Mouse (Mus musculus): ENCODE results near the gene Trim30b. TPM values are rescaled to one million over a fixed set of nuclear protein-coding genes. Genes with fewer than 3 reads are reported as not detected.
A peak's percentile ranks its signal among the peaks of the same experiment; 100 is the strongest.
"Not testable (repeated sequence)": the region's sequence is repeated elsewhere in the genome, so short reads cannot be mapped to it uniquely, and the experiment has no call there.

Trim30b gene
- polyA plus RNA-seq, 1 experiment from 2014 or later = not detected

DNA sequence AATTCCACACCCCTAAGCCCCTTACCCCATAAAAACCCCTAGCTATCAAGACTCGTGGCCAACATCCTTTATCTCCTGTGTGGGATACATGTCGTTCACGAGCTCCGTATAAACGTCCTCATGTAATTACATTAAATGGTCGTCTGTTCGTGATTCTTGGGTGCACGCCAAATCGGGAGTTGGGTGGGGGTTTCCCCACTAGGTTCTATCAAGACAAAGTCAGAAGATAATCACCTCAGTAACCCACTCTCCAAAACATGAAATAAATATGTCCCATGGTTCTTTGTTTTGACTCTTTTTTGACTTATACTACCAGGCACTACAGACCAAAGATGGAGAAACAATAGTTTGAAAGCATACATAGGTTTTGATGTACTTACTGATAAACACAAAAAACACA lies 47.7 kb downstream of the Trim30b start:
- Histone ChIP-seq H3K27ac (replicated peaks) (no peak overlapping the region), H3K4me2 (replicated peaks) (no peak overlapping the region), H3K36me3 (no peaks in the 10 kb centered on the region), H3K4me1 (no peaks in the 10 kb centered on the region), H3K27me3 (no peaks in the 10 kb centered on the region), H3K9me3 (no peaks in the 10 kb centered on the region), H3K9ac (replicated peaks) (no peak overlapping the region), H3K4me3 (no peak overlapping the region)
- no peak for ATAC-seq (ENCODE audit: low FRiP score, low read depth)
- 91% methylated on average over 9 of the region's 9 CpGs for WGBS

DNA sequence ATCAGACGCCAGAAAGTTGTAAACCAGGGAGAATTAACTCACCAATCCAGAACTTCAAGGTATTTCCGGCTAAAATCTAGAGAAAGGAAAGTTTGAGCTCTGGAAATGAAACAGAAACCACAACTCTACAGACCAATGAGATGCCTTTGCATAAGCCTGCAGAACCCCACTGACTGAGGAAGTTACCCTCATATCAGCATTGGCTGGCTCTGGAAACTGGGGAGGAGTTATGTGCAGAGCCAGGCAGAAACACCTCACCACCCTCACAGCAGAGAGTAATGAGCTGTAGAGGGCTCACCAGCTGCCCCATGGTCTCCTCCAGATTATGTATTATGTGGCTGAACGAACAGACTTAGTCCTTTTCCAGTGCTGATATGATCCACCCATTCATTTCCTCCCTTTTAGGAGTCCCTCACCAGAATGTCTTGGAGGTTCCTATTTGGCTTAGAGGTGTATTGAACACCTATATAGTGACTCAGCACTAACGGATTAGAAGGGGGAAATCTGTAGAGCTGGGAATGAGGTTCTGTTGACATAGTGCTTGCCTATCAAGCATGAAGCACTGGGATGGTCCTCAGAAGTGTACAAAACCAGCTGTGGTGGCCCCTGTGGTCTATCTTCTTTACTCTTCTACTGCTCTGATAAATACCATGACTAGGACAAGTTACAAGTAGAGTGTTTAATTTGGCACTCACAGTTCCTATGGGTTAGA lies 54.2 kb downstream of the Trim30b start, which contains the start of gene Trim12a:
Gene Trim12a, minus strand, starts transcription at position 98 of the 712 bp plus-strand sequence.
- H3K27me3 ChIP-seq; H3K4me1 ChIP-seq; H3K9ac ChIP-seq (replicated peaks); H3K9me3 ChIP-seq; H3K27ac ChIP-seq (replicated peaks); H3K36me3 ChIP-seq: not testable (repeated sequence)
- peak within 1 kb of the TSS; percentile 35 for H3K4me2 ChIP-seq (replicated peaks)
- H3K4me3 ChIP-seq = peak within 1 kb of the TSS; percentile 13
- ATAC-seq (ENCODE audit: low FRiP score, low read depth) = peak; percentile 62; the same call in 1 of the 2 replicates
- 29% methylated on average over 4 of the region's 4 CpGs for WGBS

DNA sequence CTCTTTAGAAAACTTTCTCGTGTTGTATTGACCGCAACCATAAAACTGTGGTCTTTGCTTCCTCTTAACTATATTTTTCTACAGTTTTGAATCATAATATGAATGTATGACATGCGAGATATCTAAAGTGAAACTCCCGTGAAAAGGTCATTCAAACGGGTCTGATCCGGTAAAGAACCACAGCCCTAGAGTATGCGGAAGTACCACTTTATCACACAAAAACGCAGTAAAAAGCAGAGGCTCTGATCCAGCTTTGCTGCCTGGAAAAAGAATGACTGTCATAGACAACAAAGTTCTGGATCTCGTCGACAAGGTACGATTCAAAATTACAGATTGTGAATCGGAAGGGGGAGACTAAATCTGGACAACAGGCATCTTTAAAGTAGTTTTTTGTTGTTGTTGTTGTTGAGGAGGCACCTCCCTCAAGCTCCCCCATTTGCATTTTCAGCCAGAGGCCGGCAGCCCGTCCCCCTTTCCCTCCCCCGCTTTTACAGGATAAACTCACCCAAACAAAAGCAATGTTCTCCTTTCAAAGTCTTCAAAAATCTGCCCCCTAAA lies 54.8 kb downstream of the Trim30b start:
- H3K4me1 ChIP-seq = no peaks in the 10 kb centered on the region
- no peaks in the 10 kb centered on the region for H3K27me3 ChIP-seq
- no peak for ATAC-seq (ENCODE audit: low FRiP score, low read depth)
- no peaks in the 10 kb centered on the region for H3K36me3 ChIP-seq
- H3K4me3 ChIP-seq = peak overlapping the region; percentile 13
- no peaks in the 10 kb centered on the region for H3K9me3 ChIP-seq
- 17% methylated on average over 15 of the region's 15 CpGs for WGBS
- peak overlapping the region; percentile 35 for H3K4me2 ChIP-seq (replicated peaks)
- no peak overlapping the region for H3K9ac ChIP-seq (replicated peaks)
- no peak overlapping the region for H3K27ac ChIP-seq (replicated peaks)

Other genes with a start within 250 kb of the Trim30b start
- not detected in 2 replicates for gene Ubqln5, start 240.1 kb downstream of the Trim30b start, polyA plus RNA-seq (2016; fragmentation: Nextera tagmentation; extraction: Ambion mirVana)
- not detected in 2 replicates for gene Olfr643, start 232.5 kb downstream of the Trim30b start, polyA plus RNA-seq (2016; fragmentation: Nextera tagmentation; extraction: Ambion mirVana)
- gene Ubqln3, start 226.6 kb downstream of the Trim30b start, polyA plus RNA-seq (2016; fragmentation: Nextera tagmentation; extraction: Ambion mirVana) = not detected in 2 replicates
- gene Ubqlnl, start 219.3 kb downstream of the Trim30b start, polyA plus RNA-seq (2016; fragmentation: Nextera tagmentation; extraction: Ambion mirVana) = not detected in 2 replicates
- not detected in 2 replicates for gene Olfm5, start 205.1 kb downstream of the Trim30b start, polyA plus RNA-seq (2016; fragmentation: Nextera tagmentation; extraction: Ambion mirVana)
- gene Olfr648, start 186.5 kb downstream of the Trim30b start, polyA plus RNA-seq (2016; fragmentation: Nextera tagmentation; extraction: Ambion mirVana) = 0.45 and 0.47 TPM in 2 replicates
- gene Olfr649, start 173.9 kb downstream of the Trim30b start, polyA plus RNA-seq (2016; fragmentation: Nextera tagmentation; extraction: Ambion mirVana) = not detected in 2 replicates
- 0.72 and 1.3 TPM in 2 replicates for gene Trim6, start 151.1 kb downstream of the Trim30b start, polyA plus RNA-seq (2016; fragmentation: Nextera tagmentation; extraction: Ambion mirVana)
- gene Trim34a, start 125.4 kb downstream of the Trim30b start, polyA plus RNA-seq (2016; fragmentation: Nextera tagmentation; extraction: Ambion mirVana) = 0.83 and 1.2 TPM in 2 replicates
- gene Trim5, start 81.8 kb downstream of the Trim30b start, polyA plus RNA-seq (2016; fragmentation: Nextera tagmentation; extraction: Ambion mirVana) = 0.10 and 0.16 TPM in 2 replicates
- 2.7 and 2.8 TPM in 2 replicates for gene Trim12a, start 54.4 kb downstream of the Trim30b start, polyA plus RNA-seq (2016; fragmentation: Nextera tagmentation; extraction: Ambion mirVana)
- gene Trim34b, start 40.4 kb downstream of the Trim30b start, polyA plus RNA-seq (2016; fragmentation: Nextera tagmentation; extraction: Ambion mirVana) = not detected in 2 replicates
- 0.94 and 1.1 TPM in 2 replicates for gene Trim12c, start 16.5 kb downstream of the Trim30b start, polyA plus RNA-seq (2016; fragmentation: Nextera tagmentation; extraction: Ambion mirVana)
- 0.13 TPM in 1 of 2 replicates, not detected in the other for gene Trim30c, start 31.0 kb upstream of the Trim30b start, polyA plus RNA-seq (2016; fragmentation: Nextera tagmentation; extraction: Ambion mirVana)
- gene Trim30a, start 95.3 kb upstream of the Trim30b start, polyA plus RNA-seq (2016; fragmentation: Nextera tagmentation; extraction: Ambion mirVana) = 0.56 and 0.94 TPM in 2 replicates
- 0.30 and 0.42 TPM in 2 replicates for gene Trim30d, start 138.0 kb upstream of the Trim30b start, polyA plus RNA-seq (2016; fragmentation: Nextera tagmentation; extraction: Ambion mirVana)
- gene Olfr651, start 180.2 kb upstream of the Trim30b start, polyA plus RNA-seq (2016; fragmentation: Nextera tagmentation; extraction: Ambion mirVana) = not detected in 2 replicates
- gene Olfr652, start 191.0 kb upstream of the Trim30b start, polyA plus RNA-seq (2016; fragmentation: Nextera tagmentation; extraction: Ambion mirVana) = not detected in 2 replicates
- 0.17 TPM in 1 of 2 replicates, not detected in the other for gene Olfr653, start 207.4 kb upstream of the Trim30b start, polyA plus RNA-seq (2016; fragmentation: Nextera tagmentation; extraction: Ambion mirVana)
- gene Olfr654, start 217.1 kb upstream of the Trim30b start, polyA plus RNA-seq (2016; fragmentation: Nextera tagmentation; extraction: Ambion mirVana) = not detected in 2 replicates
- gene Olfr655, start 231.9 kb upstream of the Trim30b start, polyA plus RNA-seq (2016; fragmentation: Nextera tagmentation; extraction: Ambion mirVana) = not detected in 2 replicates
- gene Olfr656, start 244.1 kb upstream of the Trim30b start, polyA plus RNA-seq (2016; fragmentation: Nextera tagmentation; extraction: Ambion mirVana) = not detected in 2 replicates